Mouse (Mus musculus): ENCODE data around the gene Met.

Met gene

GRCm38 (mm10) chr6:17463434-17464280 lies at the start of gene Met:
Gene Met, plus strand, starts transcription at chr6:17463800.
- ATAC-seq (ENCODE audit: low TSS enrichment) = peak; percentile 59

- ATAC-seq (ENCODE audit: low TSS enrichment) = peak; percentile 73
Observed at GRCm38 (mm10) chr6:17418226-17418625, 45.4 kb upstream of the Met start.

GRCm38 (mm10) chr6:17422432-17422831 lies 41.2 kb upstream of the Met start:
- no peak for ATAC-seq (ENCODE audit: low TSS enrichment)

- ATAC-seq (ENCODE audit: low TSS enrichment) = no peak
Observed at GRCm38 (mm10) chr6:17429041-17429440, 34.6 kb upstream of the Met start.

DNA sequence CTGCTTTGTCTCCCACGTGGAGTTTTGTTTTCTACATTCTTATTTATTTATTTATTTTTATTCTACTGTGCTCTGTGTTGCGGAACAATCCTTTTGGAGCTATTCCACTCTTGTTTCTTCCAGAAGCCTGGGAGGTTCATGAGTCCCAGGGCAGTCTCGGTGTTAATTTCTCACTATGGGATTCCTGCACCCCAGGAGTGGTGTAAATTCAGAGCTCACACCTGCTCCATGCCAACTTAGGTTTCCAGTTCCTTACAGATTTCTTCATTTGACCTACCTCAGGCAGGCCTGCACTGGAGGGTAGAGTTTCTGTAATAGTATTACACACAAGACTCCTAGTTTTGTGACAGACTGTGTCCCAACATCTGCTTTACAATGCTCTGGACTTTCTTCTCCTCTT lies 34.0 kb upstream of the Met start:
- no peak for ATAC-seq (ENCODE audit: low TSS enrichment)

DNA sequence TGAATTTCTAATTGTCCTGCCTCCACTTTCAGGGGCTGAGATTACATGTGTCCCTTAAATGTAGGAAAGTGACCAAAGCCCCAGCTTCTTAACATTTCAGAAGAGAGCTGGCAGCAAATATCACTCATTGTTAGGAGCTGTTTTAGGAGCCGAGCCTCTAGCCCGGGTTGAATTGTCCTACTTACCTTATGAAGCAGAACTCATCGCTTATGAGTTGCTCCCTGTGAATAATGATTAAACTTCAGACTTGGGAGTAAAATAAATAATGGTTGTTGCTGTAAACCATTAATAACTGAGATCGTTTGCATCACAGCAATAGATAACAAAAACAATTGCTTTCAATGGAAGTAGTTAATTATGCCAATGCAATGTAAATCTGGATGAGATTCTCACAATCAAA lies 20.3 kb upstream of the Met start:
- no peak for ATAC-seq (ENCODE audit: low TSS enrichment)

DNA sequence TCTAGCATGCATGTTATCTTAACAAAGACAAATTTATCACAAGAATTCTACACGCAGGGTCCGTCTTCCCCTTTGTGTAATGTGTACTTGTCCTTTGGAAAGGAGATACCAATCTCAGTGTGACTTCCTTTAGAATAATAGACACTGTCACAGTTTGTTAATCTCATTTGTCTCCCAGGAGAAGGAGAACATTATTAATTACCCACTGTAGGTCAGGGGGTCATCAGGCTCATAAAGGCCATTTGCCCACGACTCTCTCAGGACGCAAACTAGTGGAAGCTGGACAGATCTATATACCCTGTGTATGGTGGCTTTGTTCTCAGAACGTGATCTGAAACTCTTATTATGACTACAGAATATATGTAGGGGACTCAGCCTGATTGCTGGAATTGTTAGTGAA lies 12.3 kb upstream of the Met start:
- no peak for ATAC-seq (ENCODE audit: low TSS enrichment)

DNA sequence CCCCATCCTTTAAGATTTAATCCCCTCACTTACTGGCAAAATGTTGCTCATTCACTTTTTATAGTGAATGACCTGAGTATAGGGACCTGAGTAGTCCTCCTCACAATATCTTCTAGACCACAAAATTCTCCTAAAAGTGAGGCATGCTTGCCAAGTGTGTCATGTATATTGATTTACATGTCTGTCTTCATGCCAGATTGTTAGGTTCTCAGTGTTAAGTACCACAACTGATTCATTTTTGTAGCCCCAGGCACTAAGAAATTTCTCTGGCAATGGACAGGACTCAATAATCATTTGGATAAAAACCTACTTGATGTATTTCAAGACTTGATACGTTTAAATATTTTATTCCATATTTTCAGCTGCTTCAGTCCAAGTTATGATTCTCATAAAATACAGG lies 8.5 kb upstream of the Met start:
- ATAC-seq (ENCODE audit: low TSS enrichment) = no peak

- ATAC-seq (ENCODE audit: low TSS enrichment) = no peak
Observed at GRCm38 (mm10) chr6:17459561-17459960, 4.0 kb upstream of the Met start.

GRCm38 (mm10) chr6:17461435-17461834 lies 2.2 kb upstream of the Met start:
- ATAC-seq (ENCODE audit: low TSS enrichment) = no peak

DNA sequence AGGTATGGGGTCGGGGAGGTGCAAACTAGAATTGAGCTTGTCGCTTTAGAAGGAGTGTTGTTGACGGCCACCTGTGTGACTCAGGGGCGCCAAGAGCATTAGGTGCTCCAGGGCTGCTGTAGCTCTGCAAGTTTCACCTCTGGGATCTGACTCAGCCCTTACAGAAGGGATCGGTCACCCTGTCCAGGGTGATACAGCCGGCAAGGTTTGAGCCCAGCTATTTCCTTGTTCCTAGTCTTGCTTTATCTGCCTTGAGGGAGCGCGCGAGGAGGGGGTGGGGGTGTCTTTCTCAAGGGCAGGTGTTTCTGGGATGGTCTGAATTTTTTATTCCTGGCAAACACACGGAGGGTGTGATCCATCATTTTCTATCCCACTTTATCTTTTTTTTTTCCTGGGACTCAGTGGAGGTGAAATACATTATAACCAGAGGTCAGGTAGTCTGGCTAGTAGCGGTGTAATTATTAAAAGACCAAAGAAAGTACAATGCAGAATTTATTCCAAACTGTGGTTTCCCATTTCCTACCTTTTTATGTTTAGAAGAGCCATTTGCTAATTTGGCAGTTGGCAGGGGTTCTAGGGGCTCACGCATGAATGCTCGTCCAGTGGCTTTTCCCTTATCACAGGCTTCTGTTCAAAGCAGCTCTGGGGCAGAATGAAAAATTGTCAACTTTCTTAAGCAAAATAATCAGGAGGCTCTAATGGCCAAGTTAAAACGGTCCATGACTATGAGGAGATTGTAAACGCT lies 853 bp downstream of the Met start:
- ATAC-seq (ENCODE audit: low TSS enrichment) = no peak

GRCm38 (mm10) chr6:17466526-17466925 lies 2.9 kb downstream of the Met start:
- no peak for ATAC-seq (ENCODE audit: low TSS enrichment)

DNA sequence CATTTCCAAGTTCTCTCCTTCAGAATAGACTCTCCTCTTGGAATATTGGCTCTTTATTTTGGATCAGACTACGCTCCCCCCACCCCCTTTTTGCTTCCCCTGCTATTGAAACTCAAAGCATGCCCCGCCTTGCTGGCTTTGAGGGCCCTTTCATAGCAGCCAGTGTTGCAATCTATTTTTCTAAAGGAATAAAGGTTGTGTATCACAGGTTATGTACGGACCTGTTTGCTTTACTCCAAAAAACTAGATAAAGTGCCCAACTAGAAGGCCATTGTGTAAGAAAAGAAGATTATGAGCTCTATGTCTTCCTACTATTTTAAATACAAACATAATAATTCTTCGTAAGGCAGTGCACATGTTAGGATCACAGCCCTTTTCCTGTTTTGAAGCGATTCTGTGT lies 5.4 kb downstream of the Met start:
- no peak for ATAC-seq (ENCODE audit: low TSS enrichment)

DNA sequence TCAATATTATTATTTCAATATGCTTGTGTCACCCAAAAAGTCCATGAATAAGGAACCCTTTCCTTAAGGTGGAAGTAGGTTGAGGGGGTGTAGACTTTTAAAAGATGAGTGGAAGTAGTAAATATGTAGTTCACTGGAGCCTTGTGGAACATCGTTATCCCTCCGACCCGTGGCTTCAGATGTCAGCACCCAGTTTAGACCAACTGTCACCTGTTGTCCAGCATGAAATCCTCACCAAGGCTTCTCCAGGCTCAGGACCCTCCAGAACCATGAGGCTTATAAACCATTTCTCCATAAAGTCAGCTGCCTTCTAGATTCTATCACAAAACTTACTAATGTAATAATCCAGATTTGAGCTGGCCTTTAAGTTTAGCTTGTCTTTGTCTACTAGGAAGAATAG lies 9.5 kb downstream of the Met start:
- no peak for ATAC-seq (ENCODE audit: low TSS enrichment)

GRCm38 (mm10) chr6:17477823-17478222 lies 14.2 kb downstream of the Met start:
- no peak for ATAC-seq (ENCODE audit: low TSS enrichment)

DNA sequence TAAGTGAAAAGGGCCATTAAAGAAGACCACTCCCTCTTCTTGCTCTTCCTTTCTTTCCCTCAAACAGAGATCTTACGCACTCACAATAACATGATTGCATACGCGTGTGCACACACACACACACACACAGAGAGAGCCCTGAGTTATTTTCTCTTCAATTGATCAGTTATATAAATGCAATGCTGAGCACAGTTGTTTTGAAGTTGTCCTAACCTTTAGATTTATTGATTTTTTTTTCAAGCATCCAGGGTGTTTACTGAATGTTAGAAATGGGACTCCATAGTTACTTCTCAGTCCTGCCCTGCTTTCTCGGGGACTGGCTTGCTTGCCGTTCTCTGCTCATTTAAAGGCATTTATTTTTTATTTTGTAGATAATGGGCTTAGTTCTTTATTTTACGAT lies 14.7 kb downstream of the Met start:
- ATAC-seq (ENCODE audit: low TSS enrichment) = no peak

DNA sequence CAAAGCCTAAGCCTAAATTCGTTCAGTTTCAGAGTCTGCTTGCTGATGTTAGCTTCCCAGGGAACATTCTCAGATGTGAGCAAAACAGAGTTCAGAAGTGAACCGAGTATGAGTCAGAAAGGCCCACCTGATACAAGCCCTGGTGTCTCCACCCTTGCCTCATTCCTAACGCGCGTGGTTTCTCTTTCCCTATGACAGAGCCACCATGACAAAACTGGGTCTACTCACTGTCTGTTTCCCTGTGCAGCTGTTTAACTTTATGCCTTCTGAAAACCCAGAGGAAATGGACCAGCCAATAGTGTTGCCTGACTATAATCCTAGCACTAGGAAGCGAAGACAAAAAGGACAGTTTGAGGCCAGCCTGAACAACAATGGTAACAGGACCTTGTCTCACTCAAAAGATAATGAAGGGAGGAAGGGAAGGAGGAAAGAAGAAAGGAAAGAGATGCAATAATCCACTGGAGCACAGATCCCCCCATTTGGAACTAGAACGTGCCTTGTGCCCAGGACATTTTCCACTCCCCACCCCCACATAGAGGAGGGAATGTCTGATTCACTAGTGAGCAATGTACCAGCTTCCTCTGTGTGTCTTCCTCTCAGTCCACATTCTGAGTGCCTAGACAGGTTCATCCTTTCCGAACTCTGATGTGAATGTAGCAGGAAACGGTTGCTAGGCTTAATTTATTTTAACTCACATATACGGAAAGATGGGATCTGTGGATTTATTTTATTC lies 15.4 kb downstream of the Met start:
- ATAC-seq (ENCODE audit: low TSS enrichment) = no peak

- ATAC-seq (ENCODE audit: low TSS enrichment) = no peak
Observed at GRCm38 (mm10) chr6:17481068-17481467, 17.5 kb downstream of the Met start.

DNA sequence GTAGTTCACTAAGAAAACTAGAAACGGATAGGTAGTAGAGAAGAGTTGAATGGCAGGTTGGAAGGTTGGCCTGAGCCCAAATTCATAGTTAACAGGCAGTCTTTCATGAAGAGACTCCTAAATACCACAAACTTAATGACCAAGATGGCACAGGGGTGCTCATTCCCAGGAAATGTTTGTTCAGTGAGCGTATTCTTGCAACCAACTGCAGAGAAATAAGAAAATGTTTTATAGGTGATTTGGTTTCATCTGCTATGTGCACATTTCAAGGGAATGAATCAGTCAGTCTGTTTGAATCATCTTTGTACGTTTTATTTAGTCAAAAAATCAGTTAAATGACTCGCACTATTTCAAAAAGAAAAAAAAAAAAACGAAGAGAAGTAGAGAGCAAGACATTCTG lies 21.6 kb downstream of the Met start:
- no peak for ATAC-seq (ENCODE audit: low TSS enrichment)

DNA sequence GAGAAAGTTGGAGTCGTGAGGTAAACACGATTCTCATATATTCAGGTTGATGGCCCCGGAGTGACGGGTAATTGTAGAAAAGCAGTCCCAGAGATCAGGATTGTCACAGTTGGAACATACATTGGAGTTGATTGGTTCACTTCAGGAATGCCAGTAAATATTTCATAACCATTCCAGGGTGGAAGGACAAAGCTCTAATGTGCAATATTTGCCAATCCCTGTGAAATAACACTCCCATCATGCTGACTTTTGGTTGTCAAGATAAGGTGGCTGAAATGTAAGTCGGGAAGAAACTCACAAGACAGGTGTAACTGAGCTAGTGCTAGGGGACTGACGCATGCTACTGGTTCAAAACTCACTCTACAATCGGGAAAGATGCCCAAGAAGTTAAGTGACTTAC lies 22.2 kb downstream of the Met start:
- no peak for ATAC-seq (ENCODE audit: low TSS enrichment)

DNA sequence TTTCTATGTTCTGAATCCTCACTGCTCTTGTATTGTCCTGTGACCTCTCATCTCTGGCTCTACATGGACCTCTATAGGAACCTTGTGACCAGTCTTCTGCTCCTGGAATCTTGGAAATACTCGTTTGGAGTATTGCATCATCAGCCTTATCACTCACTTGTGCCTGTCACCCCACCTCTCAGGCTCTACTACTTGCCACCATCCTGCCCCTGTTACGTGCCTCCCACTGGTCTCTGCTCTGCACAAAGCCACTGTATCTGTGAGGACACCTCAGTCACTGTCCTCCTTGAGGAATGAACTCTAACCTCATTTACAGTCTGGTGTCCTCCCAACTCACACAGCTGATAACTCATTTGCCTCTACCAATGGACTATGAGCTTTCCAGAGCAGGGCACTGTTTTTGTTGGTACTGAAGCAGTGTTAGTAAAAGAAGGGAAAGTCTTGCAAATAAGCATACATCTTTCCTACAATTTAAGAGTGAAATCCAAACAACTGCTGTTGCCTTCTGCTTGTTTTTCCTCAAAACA lies 24.8 kb downstream of the Met start:
- no peak for ATAC-seq (ENCODE audit: low TSS enrichment)

GRCm38 (mm10) chr6:17490786-17491185 lies 27.2 kb downstream of the Met start:
- ATAC-seq (ENCODE audit: low TSS enrichment) = no peak
